Mouse (Mus musculus): ENCODE data around the gene Clybl. TPM values are rescaled to one million over a fixed set of nuclear protein-coding genes. Genes with fewer than 3 reads are reported as not detected.
A peak's percentile ranks its signal among the peaks of the same experiment; 100 is the strongest.

The Clybl gene
- polyA plus RNA-seq, 1 experiment from 2014 or later, result 17.2 TPM

GRCm38 (mm10) chr14:122341591-122342360 lies 160.3 kb downstream of the Clybl start:
- H3K36me3 ChIP-seq (ENCODE audit: control insufficient read depth, insufficient read depth, low read length), result no peaks in the 10 kb centered on the region
- no peak for DNase-seq
- H3K27ac ChIP-seq (replicated peaks; ENCODE audit: low read depth, low read length), result no peak overlapping the region
- H3K4me3 ChIP-seq (replicated peaks; ENCODE audit: low read depth, low read length), result no peak overlapping the region
- no peak for ATAC-seq (ENCODE audit: low FRiP score, low TSS enrichment)
- no peaks in the 10 kb centered on the region for H3K9me3 ChIP-seq (ENCODE audit: control insufficient read depth, low read length)
- no peaks in the 10 kb centered on the region for H3K27me3 ChIP-seq (ENCODE audit: control insufficient read depth, insufficient read depth, low read length)
- H3K4me1 ChIP-seq (ENCODE audit: control insufficient read depth, insufficient read depth, low read length), result 0 out of 2 replicates have a peak, but pooled peaks cover 6% of the 10 kb centered on the region
- 47% methylated on average over 6 of the region's 6 CpGs for WGBS
- H3K9ac ChIP-seq (replicated peaks; ENCODE audit: low read length), result no peak overlapping the region
- no peak overlapping the region for H3K4me2 ChIP-seq (ENCODE audit: low read length)

DNA sequence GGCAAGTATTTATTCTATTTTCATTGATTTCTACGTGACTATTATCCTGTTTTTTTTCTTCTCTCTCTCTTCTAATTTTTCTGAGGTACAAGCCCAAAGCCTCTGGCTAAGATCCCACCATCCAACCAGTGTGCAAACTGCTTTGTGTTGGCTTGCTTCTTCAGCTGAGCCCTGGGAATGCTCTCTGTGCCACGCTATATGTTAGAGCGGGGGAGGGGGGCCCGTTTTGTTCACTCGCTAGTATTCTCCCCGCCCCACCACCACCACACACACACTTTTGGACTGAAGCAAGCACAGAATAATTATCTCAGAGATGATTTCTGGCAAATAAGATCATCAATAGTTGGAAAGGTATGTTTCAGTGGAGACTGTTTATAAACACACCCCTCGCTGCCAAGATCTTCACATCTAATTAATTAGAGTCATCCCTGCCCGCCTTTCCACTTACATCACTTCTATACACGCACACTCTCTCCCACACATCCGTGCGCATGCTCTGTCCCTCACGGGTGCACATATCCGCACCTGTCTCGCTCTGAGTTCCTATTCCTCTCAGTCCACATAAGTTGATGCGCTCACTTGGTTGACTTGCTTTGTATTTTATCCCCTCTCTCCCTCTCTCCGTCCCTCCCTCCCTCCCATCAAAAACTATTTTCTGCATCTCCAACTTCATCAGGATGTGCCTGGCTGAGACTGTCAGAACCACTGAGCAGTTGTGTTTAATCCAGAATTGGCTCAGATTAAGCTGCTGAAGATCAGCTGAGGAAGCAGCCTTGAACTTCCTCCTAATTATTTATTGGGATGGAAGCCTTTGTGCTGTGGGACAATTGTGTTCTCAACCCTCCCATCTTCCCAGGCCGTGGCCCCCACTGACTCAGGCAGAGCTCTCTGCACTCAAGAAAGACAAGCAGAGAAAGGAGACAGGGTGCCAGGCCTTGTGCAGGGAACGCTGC lies 163.0 kb downstream of the Clybl start:
- Histone ChIP-seq H3K4me3 (replicated peaks; ENCODE audit: low read depth, low read length) (no peak overlapping the region), H3K4me2 (ENCODE audit: low read length) (no peak overlapping the region), H3K36me3 (ENCODE audit: control insufficient read depth, insufficient read depth, low read length) (no peaks in the 10 kb centered on the region), H3K9me3 (ENCODE audit: control insufficient read depth, low read length) (no peaks in the 10 kb centered on the region), H3K27ac (replicated peaks; ENCODE audit: low read depth, low read length) (no peak overlapping the region), H3K27me3 (ENCODE audit: control insufficient read depth, insufficient read depth, low read length) (no peaks in the 10 kb centered on the region), H3K4me1 (ENCODE audit: control insufficient read depth, insufficient read depth, low read length) (0 out of 2 replicates have a peak, but pooled peaks cover 6% of the 10 kb centered on the region), H3K9ac (replicated peaks; ENCODE audit: low read length) (no peak overlapping the region)
- WGBS, result 54% methylated on average over 18 of the region's 18 CpGs
- DNase-seq (peak; percentile 39), ATAC-seq (ENCODE audit: low FRiP score, low TSS enrichment) (no peak)

GRCm38 (mm10) chr14:122348069-122348468 lies 166.6 kb downstream of the Clybl start:
- DNase-seq, result no peak
- no peak overlapping the region for H3K4me2 ChIP-seq (ENCODE audit: low read length)
- H3K27ac ChIP-seq (replicated peaks; ENCODE audit: low read depth, low read length), result no peak overlapping the region
- H3K9me3 ChIP-seq (ENCODE audit: control insufficient read depth, low read length), result no peaks in the 10 kb centered on the region
- peak; percentile 42; the same call in 1 of the 2 replicates for ATAC-seq (ENCODE audit: low FRiP score, low TSS enrichment)
- no peaks in the 10 kb centered on the region for H3K36me3 ChIP-seq (ENCODE audit: control insufficient read depth, insufficient read depth, low read length)
- WGBS, result 73% methylated on average over 7 of the region's 7 CpGs
- H3K9ac ChIP-seq (replicated peaks; ENCODE audit: low read length), result no peak overlapping the region
- no peaks in the 10 kb centered on the region for H3K27me3 ChIP-seq (ENCODE audit: control insufficient read depth, insufficient read depth, low read length)
- 0 out of 2 replicates have a peak, but pooled peaks cover 6% of the 10 kb centered on the region for H3K4me1 ChIP-seq (ENCODE audit: control insufficient read depth, insufficient read depth, low read length)
- no peak overlapping the region for H3K4me3 ChIP-seq (replicated peaks; ENCODE audit: low read depth, low read length)

GRCm38 (mm10) chr14:122349326-122349725 lies 167.8 kb downstream of the Clybl start:
- H3K4me3 ChIP-seq (replicated peaks; ENCODE audit: low read depth, low read length), result no peak overlapping the region
- no peaks in the 10 kb centered on the region for H3K36me3 ChIP-seq (ENCODE audit: control insufficient read depth, insufficient read depth, low read length)
- 81% methylated on average over 5 of the region's 5 CpGs for WGBS
- peak; percentile 8 for DNase-seq
- 0 out of 2 replicates have a peak, but pooled peaks cover 4% of the 10 kb centered on the region for H3K4me1 ChIP-seq (ENCODE audit: control insufficient read depth, insufficient read depth, low read length)
- H3K9ac ChIP-seq (replicated peaks; ENCODE audit: low read length), result no peak overlapping the region
- no peak overlapping the region for H3K27ac ChIP-seq (replicated peaks; ENCODE audit: low read depth, low read length)
- ATAC-seq (ENCODE audit: low FRiP score, low TSS enrichment), result no peak
- H3K27me3 ChIP-seq (ENCODE audit: control insufficient read depth, insufficient read depth, low read length), result no peaks in the 10 kb centered on the region
- H3K4me2 ChIP-seq (ENCODE audit: low read length), result no peak overlapping the region
- H3K9me3 ChIP-seq (ENCODE audit: control insufficient read depth, low read length), result no peaks in the 10 kb centered on the region

DNA sequence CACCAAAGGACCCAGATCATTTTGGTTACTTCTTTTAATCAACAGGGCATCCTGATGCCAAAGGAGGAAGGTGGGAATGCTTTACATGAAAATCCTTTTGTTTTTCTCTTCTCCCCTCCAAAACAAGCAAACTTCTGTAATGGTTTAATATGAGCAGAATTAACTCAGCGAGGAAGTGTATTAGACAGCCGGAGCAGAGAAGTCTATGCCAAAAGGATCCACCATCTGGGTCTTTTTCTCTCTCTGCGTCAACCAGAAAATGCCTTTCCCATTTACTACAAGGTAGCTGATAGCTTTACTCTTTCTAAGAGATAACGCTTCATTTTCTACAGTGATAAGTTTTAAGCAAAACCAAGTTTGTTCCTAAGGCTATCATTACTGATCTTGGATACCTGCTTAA lies 168.3 kb downstream of the Clybl start:
- Histone ChIP-seq H3K27ac (replicated peaks; ENCODE audit: low read depth, low read length) (no peak overlapping the region), H3K9me3 (ENCODE audit: control insufficient read depth, low read length) (no peaks in the 10 kb centered on the region), H3K36me3 (ENCODE audit: control insufficient read depth, insufficient read depth, low read length) (no peaks in the 10 kb centered on the region), H3K4me1 (ENCODE audit: control insufficient read depth, insufficient read depth, low read length) (no peaks in the 10 kb centered on the region), H3K9ac (replicated peaks; ENCODE audit: low read length) (no peak overlapping the region), H3K4me2 (ENCODE audit: low read length) (no peak overlapping the region), H3K27me3 (ENCODE audit: control insufficient read depth, insufficient read depth, low read length) (no peaks in the 10 kb centered on the region), H3K4me3 (replicated peaks; ENCODE audit: low read depth, low read length) (no peak overlapping the region)
- no peak for DNase-seq
- no peak for ATAC-seq (ENCODE audit: low FRiP score, low TSS enrichment)
- WGBS, result 87% methylated on average over 4 of the region's 4 CpGs

GRCm38 (mm10) chr14:122350766-122351165 lies 169.3 kb downstream of the Clybl start:
- H3K4me3 ChIP-seq (replicated peaks; ENCODE audit: low read depth, low read length), result no peak overlapping the region
- ATAC-seq (ENCODE audit: low FRiP score, low TSS enrichment) (no peak), DNase-seq (no peak)
- H3K9me3 ChIP-seq (ENCODE audit: control insufficient read depth, low read length), result no peaks in the 10 kb centered on the region
- no peaks in the 10 kb centered on the region for H3K4me1 ChIP-seq (ENCODE audit: control insufficient read depth, insufficient read depth, low read length)
- H3K4me2 ChIP-seq (ENCODE audit: low read length), result no peak overlapping the region
- no peaks in the 10 kb centered on the region for H3K27me3 ChIP-seq (ENCODE audit: control insufficient read depth, insufficient read depth, low read length)
- no peaks in the 10 kb centered on the region for H3K36me3 ChIP-seq (ENCODE audit: control insufficient read depth, insufficient read depth, low read length)
- WGBS, result 75% methylated on average over 8 of the region's 8 CpGs
- no peak overlapping the region for H3K9ac ChIP-seq (replicated peaks; ENCODE audit: low read length)
- H3K27ac ChIP-seq (replicated peaks; ENCODE audit: low read depth, low read length), result no peak overlapping the region

DNA sequence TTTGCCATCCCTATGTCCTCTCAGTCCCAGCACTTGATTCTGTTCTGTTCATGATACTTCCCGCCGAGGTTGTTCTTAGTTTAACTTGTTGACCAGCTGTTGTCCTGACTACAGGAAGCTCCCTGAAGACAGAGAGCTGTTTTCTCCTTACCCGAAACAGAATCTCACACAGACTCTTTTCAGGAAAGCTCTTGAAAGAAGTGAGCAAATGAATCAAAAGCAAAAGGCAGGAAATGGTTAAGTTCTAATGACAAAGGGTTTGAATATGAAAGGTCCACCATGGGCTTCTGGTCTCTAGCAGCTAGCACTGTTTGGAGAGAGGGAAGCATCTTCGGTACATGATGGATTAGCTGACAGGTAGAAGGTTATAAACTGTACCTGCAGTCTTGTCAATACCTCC lies 175.8 kb downstream of the Clybl start:
- Histone ChIP-seq H3K4me2 (ENCODE audit: low read length) (no peak overlapping the region), H3K27ac (replicated peaks; ENCODE audit: low read depth, low read length) (no peak overlapping the region), H3K9me3 (ENCODE audit: control insufficient read depth, low read length) (no peaks in the 10 kb centered on the region), H3K4me3 (replicated peaks; ENCODE audit: low read depth, low read length) (no peak overlapping the region), H3K27me3 (ENCODE audit: control insufficient read depth, insufficient read depth, low read length) (0 out of 2 replicates have a peak, but pooled peaks cover 4% of the 10 kb centered on the region), H3K36me3 (ENCODE audit: control insufficient read depth, insufficient read depth, low read length) (no peaks in the 10 kb centered on the region), H3K9ac (replicated peaks; ENCODE audit: low read length) (no peak overlapping the region), H3K4me1 (ENCODE audit: control insufficient read depth, insufficient read depth, low read length) (no peaks in the 10 kb centered on the region)
- ATAC-seq (ENCODE audit: low FRiP score, low TSS enrichment) (no peak), DNase-seq (no peak)
- 89% methylated on average over 4 of the region's 4 CpGs for WGBS

- H3K27me3 ChIP-seq (ENCODE audit: control insufficient read depth, insufficient read depth, low read length), result peaks cover 4% of the 10 kb centered on the region; the same call in 1 of the 2 replicates
- DNase-seq (no peak), ATAC-seq (ENCODE audit: low FRiP score, low TSS enrichment) (no peak)
- WGBS, result 79% methylated on average over 3 of the region's 3 CpGs
- no peaks in the 10 kb centered on the region for H3K36me3 ChIP-seq (ENCODE audit: control insufficient read depth, insufficient read depth, low read length)
- H3K4me2 ChIP-seq (ENCODE audit: low read length), result no peak overlapping the region
- H3K27ac ChIP-seq (replicated peaks; ENCODE audit: low read depth, low read length), result no peak overlapping the region
- no peak overlapping the region for H3K4me3 ChIP-seq (replicated peaks; ENCODE audit: low read depth, low read length)
- no peaks in the 10 kb centered on the region for H3K4me1 ChIP-seq (ENCODE audit: control insufficient read depth, insufficient read depth, low read length)
- no peak overlapping the region for H3K9ac ChIP-seq (replicated peaks; ENCODE audit: low read length)
- no peaks in the 10 kb centered on the region for H3K9me3 ChIP-seq (ENCODE audit: control insufficient read depth, low read length)
These were observed 177.1 kb downstream of the Clybl start for GRCm38 (mm10) chr14:122358592-122358991.

All from midbrain, embryonic 14.5 days (tissue).